Mouse (Mus musculus): ENCODE data around the gene Fbxo22. TPM values are rescaled to one million over a fixed set of nuclear protein-coding genes. Genes with fewer than 3 reads are reported as not detected.

Gene Fbxo22
- polyA plus RNA-seq, 1 experiment: 33.5 TPM

- DNase-seq (ENCODE audit: extremely low spot score in 1 of 2, low spot score in 1 of 2): peak in 1 of 2 experiments; percentile 30
Observed at GRCm38 (mm10) chr9:55273906-55274305, 65.2 kb downstream of the Fbxo22 start.

Other genes starting within 250 kb of the Fbxo22 start
- 1.5 and 2.2 TPM in 2 replicates for gene Chrna5, start 228.0 kb upstream of the Fbxo22 start, polyA plus RNA-seq (2012; rRNA removed)
- 2.1 and 2.9 TPM in 2 replicates for gene Chrna3, start 182.4 kb upstream of the Fbxo22 start, polyA plus RNA-seq (2012; rRNA removed)
- 3.1 and 3.2 TPM in 2 replicates for gene Chrnb4, start 160.1 kb upstream of the Fbxo22 start, polyA plus RNA-seq (2012; rRNA removed)
- 39.4 and 41.3 TPM in 2 replicates for gene Ube2q2, start 60.1 kb upstream of the Fbxo22 start, polyA plus RNA-seq (2012; rRNA removed)
- 1.7 and 1.8 TPM in 2 replicates for gene Nrg4, start 117.9 kb downstream of the Fbxo22 start, polyA plus RNA-seq (2012; rRNA removed)
- 9.1 and 9.5 TPM in 2 replicates for gene Tmem266, start 118.0 kb downstream of the Fbxo22 start, polyA plus RNA-seq (2012; rRNA removed)